Mouse (Mus musculus): ENCODE measurements around the gene Hsf4. TPM values are rescaled to one million over a fixed set of nuclear protein-coding genes. Genes with fewer than 3 reads are reported as not detected.
A peak's percentile ranks its signal among the peaks of the same experiment; 100 is the strongest.

Gene Hsf4
- polyA plus RNA-seq, 1 experiment from 2014 or later, result 0.19 TPM

DNA sequence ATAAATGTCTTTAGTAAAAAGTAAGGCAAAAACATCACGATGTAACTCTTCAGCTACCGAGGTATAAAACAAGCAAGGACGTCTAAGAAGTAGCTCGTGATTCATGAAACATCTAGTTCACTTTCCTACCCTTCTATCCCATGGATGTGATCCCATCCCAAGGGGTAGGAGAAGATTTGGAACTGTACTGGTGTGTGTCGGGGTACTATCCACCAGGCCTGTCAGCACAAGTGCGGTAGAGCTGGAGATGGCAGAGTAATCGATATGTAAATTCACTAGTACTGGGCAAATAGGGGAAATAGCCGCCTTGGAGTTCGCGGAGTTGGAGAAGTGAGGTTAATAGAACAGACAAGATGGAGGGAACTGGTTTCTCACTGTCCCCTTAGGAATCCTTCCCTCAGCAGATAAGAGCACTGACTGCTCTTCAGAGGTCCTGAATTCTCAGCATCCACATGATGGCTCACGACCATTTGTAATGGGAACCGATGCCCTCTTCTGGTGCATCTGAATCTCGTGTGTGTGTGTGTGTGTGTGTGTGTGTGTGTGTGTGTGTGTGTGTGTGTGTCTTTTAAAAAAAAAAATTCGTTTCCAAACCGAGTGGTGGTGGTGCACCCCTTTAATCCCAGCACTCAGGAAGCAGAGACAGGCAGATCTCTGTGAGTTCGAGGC is 6.2 kb upstream of the Hsf4 start:
- H3K36me3 ChIP-seq, result no peaks in the 10 kb centered on the region
- peak overlapping the region; percentile 94 for H3K4me2 ChIP-seq (replicated peaks)
- H3K9ac ChIP-seq, result no peak overlapping the region
- H3K4me3 ChIP-seq, result peak overlapping the region; percentile 59; the same call in 1 of the 2 replicates
- peaks cover 90% of the 10 kb centered on the region for H3K27me3 ChIP-seq (replicated peaks)
- H3K4me1 ChIP-seq, result peaks cover 26% of the 10 kb centered on the region
- peaks cover 6% of the 10 kb centered on the region; the same call in 1 of the 2 replicates for H3K9me3 ChIP-seq
- ATAC-seq (ENCODE audit: low FRiP score, low read depth), result no peak
- H3K27ac ChIP-seq, result no peak overlapping the region
- WGBS, result 40% methylated on average over 16 of the region's 16 CpGs

DNA sequence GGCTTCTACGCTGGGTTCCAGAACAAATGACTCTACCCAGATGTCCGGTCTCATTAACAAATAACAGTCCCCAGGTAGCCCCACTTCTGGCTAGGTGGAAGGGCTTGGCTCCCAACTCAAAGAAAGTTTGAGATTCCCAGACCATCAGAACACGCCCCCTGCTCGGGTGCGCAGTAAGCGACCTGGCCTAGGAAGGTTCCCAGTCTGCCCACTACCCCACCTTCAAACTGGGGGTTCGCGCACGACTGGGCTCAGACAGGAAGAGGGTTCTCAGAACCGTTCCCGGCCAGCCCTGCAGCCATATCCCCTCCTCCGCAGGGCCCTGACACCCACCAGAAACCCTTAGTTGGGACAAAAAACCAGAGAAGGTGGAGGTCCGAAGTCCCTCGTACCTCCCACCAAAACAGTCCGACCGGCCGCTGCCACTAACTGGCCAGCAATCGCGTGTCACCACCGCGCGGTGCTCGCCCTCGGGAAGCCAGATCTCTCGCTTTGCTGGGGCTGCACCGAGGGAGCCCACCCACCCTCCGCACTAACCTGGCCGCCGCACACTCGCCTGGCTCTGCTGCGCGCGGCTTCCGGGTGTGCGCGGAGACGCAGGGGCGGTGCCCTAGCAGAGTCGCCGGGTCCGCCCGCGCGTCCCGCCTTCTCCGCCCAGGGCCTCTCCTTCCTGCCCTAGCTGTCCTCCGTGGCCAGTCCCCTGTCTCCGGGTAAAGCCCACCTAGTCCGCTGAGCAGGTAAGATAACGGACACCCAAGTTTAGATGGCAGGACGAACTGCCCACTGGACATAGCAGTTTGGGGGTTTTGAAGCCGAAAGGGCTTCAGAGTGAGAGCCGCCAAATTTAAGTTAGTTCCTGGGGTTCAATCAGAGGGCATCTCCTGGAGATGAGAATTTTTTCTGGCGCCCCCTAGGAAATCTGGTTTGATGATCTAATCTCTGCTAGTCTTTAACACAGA is 5.3 kb upstream of the Hsf4 start, which contains the start of the genes Tradd and Fbxl8:
Gene Tradd, minus strand, starts transcription at position 586 of the 959 bp plus-strand sequence.
Gene Fbxl8, plus strand, starts transcription at position 625 of the 959 bp plus-strand sequence.
- Histone ChIP-seq H3K4me3 (peak within 1 kb of the TSS; percentile 59), H3K27ac (no peak within 1 kb of the TSS)

DNA sequence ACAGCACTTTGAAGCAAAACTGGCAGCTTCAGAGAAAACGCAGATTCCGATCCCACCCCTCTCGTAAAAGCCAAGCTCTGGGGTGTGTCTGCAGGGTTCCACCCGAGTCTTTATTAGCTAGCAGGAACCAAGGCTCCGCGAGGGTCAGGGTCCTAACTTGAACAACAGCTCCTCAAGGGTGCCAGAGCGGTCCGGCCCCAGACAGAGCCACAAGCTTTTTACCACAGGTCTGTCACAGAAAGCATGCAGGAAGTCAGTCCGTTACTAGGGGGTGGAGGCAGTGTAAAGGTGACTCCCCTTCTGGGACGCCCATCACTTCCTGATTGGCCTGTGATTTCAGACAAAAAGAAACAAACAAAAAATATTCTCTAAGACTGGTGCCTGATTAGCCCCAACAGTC is 4.5 kb upstream of the Hsf4 start:
- Histone ChIP-seq H3K9me3 (peaks cover 6% of the 10 kb centered on the region; the same call in 1 of the 2 replicates), H3K27me3 (replicated peaks) (peaks cover 90% of the 10 kb centered on the region), H3K4me2 (replicated peaks) (peak overlapping the region; percentile 94), H3K4me3 (no peak overlapping the region), H3K9ac (no peak overlapping the region), H3K4me1 (peaks cover 30% of the 10 kb centered on the region), H3K36me3 (no peaks in the 10 kb centered on the region), H3K27ac (no peak overlapping the region)
- 3% methylated on average over 10 of the region's 10 CpGs for WGBS
- no peak for ATAC-seq (ENCODE audit: low FRiP score, low read depth)

More for the DNA sequence above, 5.3 kb upstream of the Hsf4 start, which contains the start of the genes Tradd and Fbxl8:
- H3K36me3 ChIP-seq, result no peaks in the 10 kb centered on the region
- H3K4me1 ChIP-seq, result peaks cover 28% of the 10 kb centered on the region
- H3K4me2 ChIP-seq (replicated peaks), result peak within 1 kb of the TSS; percentile 94
- H3K9ac ChIP-seq, result peak within 1 kb of the TSS; percentile 64
- WGBS, result under 1% methylated on average over 54 of the region's 54 CpGs
- H3K27me3 ChIP-seq (replicated peaks), result peaks cover 90% of the 10 kb centered on the region
- H3K9me3 ChIP-seq, result peaks cover 6% of the 10 kb centered on the region; the same call in 1 of the 2 replicates
- peak; percentile 22; the same call in 1 of the 2 replicates for ATAC-seq (ENCODE audit: low FRiP score, low read depth)

DNA sequence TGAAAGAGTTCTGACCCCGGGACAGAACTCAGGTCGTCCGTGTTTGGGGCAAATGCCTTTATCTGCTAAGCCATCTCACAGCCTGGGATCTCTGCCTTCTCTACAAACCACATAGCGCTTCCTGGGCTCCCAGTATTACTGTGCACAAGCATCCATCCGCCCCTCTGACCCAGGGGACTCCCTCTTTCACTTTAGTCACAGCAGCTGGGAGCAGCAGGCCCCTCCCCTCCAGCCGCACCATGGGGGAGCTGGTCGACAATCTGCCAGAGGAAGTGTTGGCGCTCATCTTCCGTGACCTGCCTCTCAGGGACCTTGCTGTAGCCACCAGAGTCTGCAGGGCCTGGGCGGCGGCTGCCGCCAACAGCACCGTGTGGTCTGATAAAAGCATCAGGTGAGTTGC is 2.8 kb upstream of the Hsf4 start:
- Histone ChIP-seq H3K4me2 (replicated peaks) (no peak overlapping the region), H3K27ac (no peak overlapping the region), H3K4me3 (no peak overlapping the region), H3K9me3 (0 out of 2 replicates have a peak, but pooled peaks cover 6% of the 10 kb centered on the region), H3K4me1 (peaks cover 39% of the 10 kb centered on the region), H3K9ac (no peak overlapping the region), H3K36me3 (no peaks in the 10 kb centered on the region), H3K27me3 (replicated peaks) (peaks cover 92% of the 10 kb centered on the region)
- 9% methylated on average over 13 of the region's 13 CpGs for WGBS
- no peak for ATAC-seq (ENCODE audit: low FRiP score, low read depth)

DNA sequence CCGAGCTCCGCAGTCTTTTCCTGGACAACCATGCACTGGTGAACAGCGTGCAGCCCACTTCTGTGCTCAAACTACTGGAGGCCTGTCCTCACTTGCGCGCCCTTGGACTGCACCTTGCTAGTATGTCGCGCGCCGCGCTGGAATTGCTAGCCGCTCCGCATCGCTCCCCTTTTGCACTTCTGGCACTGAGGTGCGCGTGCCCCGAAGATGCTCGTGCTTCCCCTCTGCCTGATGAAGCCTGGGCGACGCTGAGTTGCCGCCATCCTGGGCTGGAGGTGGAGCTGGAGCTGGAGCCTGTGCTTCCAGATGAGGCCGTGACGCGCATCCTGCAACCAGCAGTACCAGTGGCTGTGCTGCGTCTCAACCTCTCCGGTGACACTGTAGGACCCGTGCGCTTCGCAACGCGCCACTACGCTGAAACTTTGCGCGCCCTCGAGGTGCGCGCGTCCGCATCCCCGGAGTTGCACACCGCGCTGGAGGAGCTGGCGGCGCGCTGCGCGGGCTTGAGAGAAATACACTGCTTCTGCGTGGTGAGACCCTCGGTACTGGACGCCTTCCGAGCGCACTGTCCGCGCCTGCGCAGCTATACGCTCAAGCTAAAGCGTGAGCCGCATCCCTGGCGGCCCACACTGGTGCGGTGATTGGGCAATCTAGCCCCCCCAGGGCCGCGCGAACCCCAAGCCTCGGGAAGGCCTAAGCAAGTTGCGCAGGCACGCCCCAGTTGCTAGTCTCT is 1.1 kb upstream of the Hsf4 start:
- no peak overlapping the region for H3K27ac ChIP-seq
- H3K4me1 ChIP-seq, result peaks cover 39% of the 10 kb centered on the region
- H3K9me3 ChIP-seq, result 0 out of 2 replicates have a peak, but pooled peaks cover 6% of the 10 kb centered on the region
- peak overlapping the region; percentile 51; the same call in 1 of the 2 replicates for H3K9ac ChIP-seq
- WGBS, result under 1% methylated on average over 65 of the region's 65 CpGs
- H3K27me3 ChIP-seq (replicated peaks), result peaks cover 98% of the 10 kb centered on the region
- ATAC-seq (ENCODE audit: low FRiP score, low read depth), result peak; percentile 77
- H3K36me3 ChIP-seq, result no peaks in the 10 kb centered on the region
- peak overlapping the region; percentile 71 for H3K4me2 ChIP-seq (replicated peaks)
- H3K4me3 ChIP-seq, result peak overlapping the region; percentile 39

DNA sequence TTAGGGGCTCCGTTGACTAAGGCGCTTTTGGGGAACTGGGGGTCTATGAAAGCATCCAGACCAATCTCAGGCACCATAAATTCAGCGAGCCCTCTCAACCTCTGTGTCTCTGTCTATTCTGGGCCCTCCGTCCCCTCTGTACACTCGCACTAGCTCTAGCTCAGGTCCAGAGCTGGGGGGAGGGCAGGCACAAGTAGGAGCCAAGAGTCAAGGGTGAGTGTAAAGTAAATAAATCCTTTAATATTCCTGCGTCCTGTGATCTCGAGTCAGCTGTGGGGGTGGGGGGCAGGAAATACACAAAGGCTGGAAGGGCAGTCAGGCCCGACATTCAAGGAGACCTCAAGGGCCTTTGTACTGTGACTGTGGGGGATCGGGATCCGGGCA is 534 bp upstream of the Hsf4 start:
- Histone ChIP-seq H3K4me3 (peak overlapping the region; percentile 39), H3K27ac (no peak overlapping the region), H3K4me2 (replicated peaks) (peak overlapping the region; percentile 71), H3K9ac (peak overlapping the region; percentile 51; the same call in 1 of the 2 replicates), H3K36me3 (no peaks in the 10 kb centered on the region), H3K27me3 (replicated peaks) (peaks cover 98% of the 10 kb centered on the region), H3K9me3 (0 out of 2 replicates have a peak, but pooled peaks cover 6% of the 10 kb centered on the region), H3K4me1 (peaks cover 34% of the 10 kb centered on the region)
- 2% methylated on average over 10 of the region's 10 CpGs for WGBS
- ATAC-seq (ENCODE audit: low FRiP score, low read depth), result peak; percentile 48

DNA sequence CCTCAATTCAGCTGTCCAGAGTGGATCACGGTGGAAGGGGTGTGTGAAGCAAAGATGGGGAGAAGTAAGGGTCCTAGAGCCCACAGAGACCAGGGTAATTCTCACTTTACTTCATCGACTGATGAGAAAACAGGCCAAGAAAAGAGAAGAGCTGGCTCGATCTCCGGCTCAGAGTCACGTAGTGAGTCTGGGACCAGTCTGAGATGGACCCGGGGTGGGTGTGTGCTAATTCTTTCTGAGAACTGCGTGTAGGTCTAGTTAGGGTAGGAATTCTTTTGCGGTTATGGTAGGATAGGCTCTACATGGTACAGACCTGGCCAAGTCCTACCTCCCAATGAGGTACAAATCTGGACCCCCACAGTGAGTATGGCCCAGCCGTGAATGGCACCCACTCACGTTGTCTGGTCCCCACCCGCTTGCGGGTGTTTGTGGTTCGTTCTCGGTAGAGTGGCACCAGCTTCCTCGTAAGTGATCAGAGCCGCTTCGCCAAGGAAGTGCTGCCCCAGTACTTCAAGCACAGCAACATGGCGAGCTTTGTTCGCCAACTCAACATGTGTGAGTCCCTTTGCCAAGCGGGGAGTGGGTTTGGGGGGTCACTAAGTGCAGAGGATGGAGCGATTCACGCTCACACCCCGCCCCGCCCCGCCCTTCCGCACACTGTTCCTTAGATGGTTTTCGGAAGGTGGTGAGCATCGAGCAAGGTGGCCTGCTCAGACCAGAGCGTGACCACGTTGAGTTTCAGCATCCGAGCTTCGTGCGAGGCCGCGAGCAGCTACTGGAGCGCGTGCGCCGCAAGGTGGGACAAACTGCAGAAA is 707 bp downstream of the Hsf4 start:
- Histone ChIP-seq H3K9ac (peak overlapping the region; percentile 44; the same call in 1 of the 2 replicates), H3K4me3 (peak overlapping the region; percentile 36; the same call in 1 of the 2 replicates), H3K27me3 (replicated peaks) (peaks cover 98% of the 10 kb centered on the region), H3K36me3 (no peaks in the 10 kb centered on the region), H3K27ac (no peak overlapping the region), H3K4me2 (replicated peaks) (peak overlapping the region; percentile 71), H3K9me3 (0 out of 2 replicates have a peak, but pooled peaks cover 6% of the 10 kb centered on the region), H3K4me1 (peaks cover 32% of the 10 kb centered on the region)
- ATAC-seq (ENCODE audit: low FRiP score, low read depth), result no peak
- WGBS, result 2% methylated on average over 39 of the region's 39 CpGs

DNA sequence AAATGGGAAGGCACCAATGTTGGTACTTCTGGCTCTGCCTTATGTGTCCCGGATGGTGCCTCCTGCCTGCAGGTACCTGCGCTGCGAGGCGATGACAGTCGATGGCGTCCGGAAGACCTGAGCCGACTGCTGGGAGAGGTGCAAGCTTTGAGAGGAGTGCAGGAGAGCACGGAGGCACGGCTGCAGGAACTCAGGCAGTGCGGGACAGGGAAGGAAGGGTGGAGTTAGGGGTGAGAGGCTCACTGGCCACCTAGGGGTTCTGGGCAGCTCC is 1.2 kb downstream of the Hsf4 start:
- ATAC-seq (ENCODE audit: low FRiP score, low read depth), result no peak
- Histone ChIP-seq H3K4me3 (no peak overlapping the region), H3K27me3 (replicated peaks) (peaks cover 98% of the 10 kb centered on the region), H3K36me3 (no peaks in the 10 kb centered on the region), H3K4me2 (replicated peaks) (peak overlapping the region; percentile 71; the same call in 1 of the 2 replicates), H3K27ac (no peak overlapping the region), H3K9ac (no peak overlapping the region), H3K9me3 (0 out of 2 replicates have a peak, but pooled peaks cover 6% of the 10 kb centered on the region), H3K4me1 (peaks cover 37% of the 10 kb centered on the region)
- 1% methylated on average over 11 of the region's 11 CpGs for WGBS

DNA sequence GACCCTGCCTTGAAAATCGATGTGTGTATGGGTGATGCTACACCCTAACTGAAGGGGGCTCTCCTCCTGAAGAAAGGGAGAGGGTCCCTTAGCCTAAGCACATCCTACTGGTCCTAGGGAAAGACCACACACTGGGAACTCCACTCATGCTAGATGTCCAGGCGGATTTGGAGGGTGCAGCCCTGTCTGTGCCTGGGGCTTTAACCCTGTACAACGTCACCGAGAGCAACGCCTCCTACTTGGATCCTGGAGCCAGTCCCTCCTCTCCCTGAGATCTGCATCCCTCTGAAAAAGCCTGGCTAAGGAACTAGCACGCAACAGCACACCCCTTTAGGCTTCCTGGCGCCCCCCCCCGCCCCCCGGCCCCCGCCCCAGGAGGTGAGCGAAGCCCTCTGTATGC is 5.8 kb downstream of the Hsf4 start:
- Histone ChIP-seq H3K9me3 (no peaks in the 10 kb centered on the region), H3K27ac (no peak overlapping the region), H3K27me3 (replicated peaks) (peaks cover 99% of the 10 kb centered on the region), H3K36me3 (peaks cover 5% of the 10 kb centered on the region; the same call in 1 of the 2 replicates), H3K4me2 (replicated peaks) (peak overlapping the region; percentile 79), H3K9ac (no peak overlapping the region), H3K4me3 (no peak overlapping the region), H3K4me1 (peaks cover 24% of the 10 kb centered on the region)
- WGBS, result 7% methylated on average over 11 of the region's 11 CpGs
- no peak for ATAC-seq (ENCODE audit: low FRiP score, low read depth)

DNA sequence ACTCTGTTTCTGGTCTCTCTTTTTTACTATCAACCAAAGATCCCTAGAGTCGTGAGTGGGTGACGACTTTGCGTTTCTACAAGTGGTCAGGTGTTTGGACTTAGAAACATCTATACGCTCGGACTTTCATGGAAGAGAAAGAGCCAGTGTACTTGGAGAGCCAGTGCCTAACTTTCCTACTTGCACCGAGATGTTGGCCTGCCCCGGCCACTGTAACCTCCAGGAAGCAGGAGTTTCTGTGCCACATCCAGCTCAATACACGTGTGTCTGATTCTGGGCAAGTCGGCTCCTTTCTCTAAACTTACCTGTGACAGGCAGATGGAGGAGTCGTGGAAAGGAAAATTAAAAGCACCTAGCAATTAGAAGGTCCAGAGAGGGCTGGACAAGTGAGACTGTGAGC is 6.2 kb downstream of the Hsf4 start, which contains the start of gene Nol3:
Gene Nol3, plus strand, starts transcription at position 301 of the 400 bp plus-strand sequence.
- peaks cover 98% of the 10 kb centered on the region for H3K27me3 ChIP-seq (replicated peaks)
- H3K9me3 ChIP-seq, result no peaks in the 10 kb centered on the region
- no peak within 1 kb of the TSS for H3K27ac ChIP-seq
- H3K36me3 ChIP-seq, result peaks cover 9% of the 10 kb centered on the region; the same call in 1 of the 2 replicates
- H3K4me3 ChIP-seq, result peak within 1 kb of the TSS; percentile 36
- 5% methylated on average over 10 of the region's 10 CpGs for WGBS
- ATAC-seq (ENCODE audit: low FRiP score, low read depth), result peak; percentile 1; the same call in 1 of the 2 replicates
- peak within 1 kb of the TSS; percentile 79 for H3K4me2 ChIP-seq (replicated peaks)
- H3K4me1 ChIP-seq, result peaks cover 20% of the 10 kb centered on the region
- peak within 1 kb of the TSS; percentile 44 for H3K9ac ChIP-seq

All from neural tube, embryonic 12.5 days (tissue).